Mouse (Mus musculus) frontal cortex, adult (tissue): ENCODE measurements at regions not wholly inside any gene's neighbourhood (a gene's known extent, or its start where the extent isn't known, plus 50 kb on each side); places are given as distances from the start of the nearest gene placed in this dataset.
A peak's percentile ranks its signal among the peaks of the same experiment; 100 is the strongest.
"Not testable (repeated sequence)": the region's sequence is repeated elsewhere in the genome, so short reads cannot be mapped to it uniquely, and the experiment has no call there.

Experiments
- ATAC-seq: cut with Nextera tagmentation; 2 replicates; pipeline ENCODE4 v1.9.2; 2017; ENCODE audit warnings: mild to moderate bottlenecking, moderate library complexity, mixed read lengths; ENCODE audit not compliant: low TSS enrichment

DNA sequence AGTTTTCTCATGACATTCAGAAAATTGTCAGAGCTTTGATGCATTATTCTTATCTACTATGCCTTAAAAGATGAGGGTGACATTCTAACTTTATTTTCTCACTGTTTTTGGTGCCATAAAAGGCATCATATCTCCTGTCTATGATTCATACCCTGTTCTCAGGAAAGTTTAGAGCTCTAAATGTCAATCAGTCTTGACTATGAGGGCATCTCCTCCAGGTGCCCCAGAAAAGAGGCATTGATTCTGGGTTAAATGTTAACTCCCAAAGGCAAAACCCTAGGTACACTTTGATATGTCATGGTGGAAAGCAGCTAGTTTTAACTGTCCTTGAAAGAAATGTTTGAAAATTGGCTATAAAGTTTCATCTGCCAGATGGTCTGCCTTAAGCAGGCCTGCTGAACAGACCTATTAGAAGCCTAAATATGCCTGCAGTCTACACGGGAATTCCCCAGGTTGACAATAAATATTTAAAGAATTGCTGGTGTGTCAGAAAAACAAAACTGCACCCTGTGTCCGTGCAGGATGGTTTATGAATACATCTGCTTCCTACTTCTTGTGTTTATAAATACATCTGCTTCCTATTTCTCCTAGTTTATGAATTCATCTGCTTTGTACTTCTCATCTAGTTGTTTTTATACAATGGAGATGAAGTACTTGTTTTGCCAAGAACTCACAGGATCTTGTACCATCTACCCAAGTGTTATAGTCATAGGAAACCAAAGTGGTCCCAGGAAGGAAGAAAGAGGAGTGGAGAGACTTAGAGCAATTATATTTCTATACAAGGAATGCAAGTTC lies 172.3 kb downstream of the Snca start:
- ATAC-seq, result no peak

DNA sequence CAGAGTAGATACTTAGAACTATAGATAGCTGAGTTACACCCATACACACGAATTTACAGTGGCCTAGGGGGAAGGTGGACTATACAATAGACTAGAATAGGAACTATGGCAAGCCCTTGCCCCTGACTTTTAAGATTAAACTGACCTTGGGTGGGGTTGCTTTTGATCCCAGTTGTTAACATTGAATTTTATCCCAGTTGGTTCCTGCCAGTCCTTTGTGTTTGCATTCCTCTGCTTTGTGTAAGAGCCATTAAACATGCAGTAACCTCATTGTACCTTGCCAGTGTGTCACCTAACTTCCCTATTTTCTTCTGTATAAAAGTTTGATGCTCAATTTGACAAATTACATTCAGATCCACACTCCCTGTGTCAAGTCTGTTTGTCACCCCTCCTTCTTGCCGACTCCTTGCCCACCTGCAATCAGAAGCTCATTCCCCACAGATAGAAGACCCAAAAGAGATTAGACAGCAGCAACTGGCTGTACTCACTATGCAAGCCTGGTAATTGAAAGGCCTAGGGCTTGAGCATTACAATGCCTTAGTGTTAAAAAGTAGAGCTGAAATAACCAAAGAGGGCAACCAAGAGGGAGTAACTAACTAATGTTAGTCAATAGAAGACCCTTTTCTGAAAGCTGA lies 182.6 kb downstream of the Snca start:
- ATAC-seq, result not testable (repeated sequence)

DNA sequence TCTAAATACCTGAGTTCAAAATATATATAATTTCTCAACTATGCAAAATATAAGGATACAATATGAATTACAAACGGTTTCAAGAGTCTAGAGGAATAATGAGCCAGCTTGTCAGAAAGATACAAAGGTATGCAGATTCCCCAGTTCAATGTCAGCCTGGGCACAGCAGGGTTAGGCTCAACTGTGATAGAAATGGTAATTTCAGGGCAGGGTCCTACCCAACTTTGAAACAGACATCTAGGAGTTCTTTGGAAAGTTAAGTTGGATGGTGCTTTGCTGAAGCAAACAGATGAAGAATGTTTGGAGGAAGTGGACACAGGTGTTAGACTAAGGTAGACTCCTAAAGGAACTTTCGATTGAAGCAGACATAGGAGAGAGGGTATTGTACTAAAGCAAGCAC lies 187.4 kb downstream of the Snca start:
- ATAC-seq, result no peak

DNA sequence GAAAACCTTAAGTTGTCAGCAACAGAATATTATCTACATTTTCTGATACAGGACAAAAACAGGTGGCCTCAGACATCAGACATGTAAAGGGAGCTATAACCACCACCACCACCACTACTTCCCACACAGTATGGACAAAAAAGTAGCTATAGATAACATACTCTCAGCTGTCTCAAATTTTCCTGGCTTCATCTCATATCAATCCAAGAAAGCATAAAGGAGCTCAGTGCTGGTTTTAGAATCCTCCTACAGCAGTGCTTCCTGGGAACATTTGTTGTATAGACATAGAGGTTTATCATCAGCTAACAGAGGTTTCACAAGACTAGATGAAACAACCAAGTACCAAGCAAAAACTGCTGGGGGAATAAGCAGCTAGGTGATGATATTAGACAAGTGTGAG lies 213.3 kb downstream of the Snca start:
- ATAC-seq, result peak; percentile 99

DNA sequence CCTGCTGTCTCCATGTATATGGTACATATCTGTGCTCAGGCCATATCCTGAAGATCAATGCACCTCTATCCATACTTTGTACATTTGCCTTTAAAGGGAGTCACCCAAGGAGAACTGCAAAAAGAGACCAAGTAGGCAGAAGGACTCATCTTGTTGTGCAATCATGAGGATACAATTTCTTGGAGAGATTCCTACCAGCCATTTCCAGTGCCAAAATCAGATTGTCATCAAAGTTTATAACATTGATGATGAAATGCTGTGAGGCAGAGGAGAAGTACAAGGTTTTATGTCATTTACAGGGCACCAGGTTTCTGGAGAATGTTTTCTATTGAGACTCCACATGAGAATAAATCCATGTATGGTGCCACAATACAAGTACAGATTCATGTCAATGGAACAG lies 229.5 kb downstream of the Snca start:
- no peak for ATAC-seq

DNA sequence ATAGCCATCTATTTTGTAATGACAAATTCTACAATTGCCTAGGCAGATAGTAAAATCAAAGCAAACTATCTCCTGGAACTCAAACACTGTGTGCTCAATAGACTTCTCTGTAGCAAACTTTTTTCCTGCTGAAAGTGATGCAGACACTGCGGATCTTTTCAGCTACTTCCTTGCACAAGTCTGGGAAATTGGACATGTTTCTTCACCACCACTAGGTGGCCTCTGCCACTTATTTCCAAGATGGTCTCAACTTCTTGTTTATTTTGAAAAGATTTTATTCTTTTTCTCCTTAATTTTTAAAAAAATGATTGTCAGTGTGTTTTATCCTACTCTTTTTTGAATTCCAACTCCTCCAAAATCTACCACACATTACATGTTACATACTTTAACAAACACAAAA lies 265.4 kb downstream of the Snca start:
- ATAC-seq, result peak; percentile 72; the same call in 1 of the 2 replicates

DNA sequence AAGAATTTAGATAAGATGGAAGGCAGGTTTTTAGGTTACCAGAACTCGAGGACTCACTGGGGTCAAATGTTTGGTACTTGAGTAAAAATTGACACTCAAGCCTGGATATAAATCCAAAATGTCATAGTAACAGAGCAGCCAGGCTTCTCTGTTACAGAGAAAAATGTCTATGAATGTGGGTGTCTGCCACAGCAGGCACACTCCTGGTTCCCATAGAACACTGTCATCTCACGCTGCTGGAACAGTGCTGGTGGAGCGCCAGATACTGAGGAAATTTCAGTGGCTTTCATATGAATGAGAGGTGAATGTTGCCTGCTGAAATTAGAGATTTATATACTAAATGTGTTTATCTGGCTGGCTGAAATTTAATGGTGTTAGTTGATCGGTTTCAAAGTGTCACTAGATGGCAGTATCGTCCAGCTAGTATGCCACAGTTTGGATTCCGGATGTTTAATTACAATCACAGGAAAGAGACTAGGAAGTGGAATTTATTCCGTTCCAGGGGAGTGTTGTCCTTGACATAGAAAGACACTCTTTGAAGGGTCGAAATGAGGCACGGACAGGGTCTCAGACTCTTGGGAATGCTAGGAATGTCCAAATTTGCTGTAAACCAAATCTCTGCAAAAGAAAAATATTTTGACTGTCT lies 273.9 kb downstream of the Snca start:
- peak; percentile 98 for ATAC-seq
